Mouse (Mus musculus) C2C12 (cell line): Measurements from ENCODE around the gene Pawr. TPM values are rescaled to one million over a fixed set of nuclear protein-coding genes. Genes with fewer than 3 reads are reported as not detected.

Experiments
- H3K27me3 ChIP-seq: one replicate; pipeline ENCODE4 v1.6.1; 2011; ENCODE audit not compliant: control insufficient read depth, insufficient read depth, insufficient read length
- H3K36me3 ChIP-seq: one replicate; pipeline ENCODE4 v1.6.1; 2011; ENCODE audit not compliant: control insufficient read depth, insufficient read depth
- H3K4me3 ChIP-seq: one replicate; pipeline ENCODE4 v1.5.1; 2011; ENCODE audit warnings: mild to moderate bottlenecking, control low read depth; ENCODE audit not compliant: poor library complexity, insufficient read depth, severe bottlenecking
- H3K79me2 ChIP-seq: one replicate; pipeline ENCODE4 v1.6.1; 2011; ENCODE audit not compliant: control insufficient read depth, insufficient read depth
- H3K79me3 ChIP-seq: one replicate; pipeline ENCODE4 v1.6.1; 2011; ENCODE audit warnings: low read depth, control low read depth
- H3ac ChIP-seq: one replicate; pipeline ENCODE3; 2011; ENCODE audit warnings: low read depth; ENCODE audit not compliant: control insufficient read depth, insufficient read length
- CEBPB ChIP-seq: IDR thresholded peaks from one replicate; pipeline ENCODE4 v1.6.1; 2011; ENCODE audit warnings: low read depth, mild to moderate bottlenecking, control low read depth, moderate library complexity
- CTCF ChIP-seq: IDR thresholded peaks from one replicate; pipeline ENCODE4 v1.5.1; 2011; ENCODE audit not compliant: control insufficient read depth, insufficient read depth, insufficient read length
- FOSL1 ChIP-seq: IDR thresholded peaks from one replicate; pipeline ENCODE4 v1.8.0; 2011; ENCODE audit warnings: mild to moderate bottlenecking, low read length; ENCODE audit not compliant: poor library complexity, insufficient read depth, severe bottlenecking
- MAX ChIP-seq: IDR thresholded peaks from one replicate; pipeline ENCODE4 v1.6.1; 2011; ENCODE audit warnings: mild to moderate bottlenecking, control low read depth
- MYOD1 ChIP-seq: IDR thresholded peaks from one replicate; pipeline ENCODE4 v1.6.1; 2011; ENCODE audit warnings: low read depth; ENCODE audit not compliant: control insufficient read depth, insufficient read length
- MYOG ChIP-seq: IDR thresholded peaks from one replicate; pipeline ENCODE4 v1.6.1; 2011; ENCODE audit not compliant: control insufficient read depth, insufficient read length; ENCODE audit errors: extremely low read depth
- USF1 ChIP-seq: IDR thresholded peaks from one replicate; pipeline ENCODE4 v1.6.1; 2011; ENCODE audit warnings: low read depth, mild to moderate bottlenecking, control low read depth, moderate library complexity
- polyA plus RNA-seq: library from polyadenylated mRNA; unstranded; fragments of >200 nt; fragmentation: generic; extraction: Trizol; gene quantifications from one replicate; pipeline ENCODE4 v1.2.1, GENCODE M21; 2012; ENCODE audit warnings: missing spikeins

Pawr gene
- polyA plus RNA-seq, 1 experiment = 4.2 TPM

DNA sequence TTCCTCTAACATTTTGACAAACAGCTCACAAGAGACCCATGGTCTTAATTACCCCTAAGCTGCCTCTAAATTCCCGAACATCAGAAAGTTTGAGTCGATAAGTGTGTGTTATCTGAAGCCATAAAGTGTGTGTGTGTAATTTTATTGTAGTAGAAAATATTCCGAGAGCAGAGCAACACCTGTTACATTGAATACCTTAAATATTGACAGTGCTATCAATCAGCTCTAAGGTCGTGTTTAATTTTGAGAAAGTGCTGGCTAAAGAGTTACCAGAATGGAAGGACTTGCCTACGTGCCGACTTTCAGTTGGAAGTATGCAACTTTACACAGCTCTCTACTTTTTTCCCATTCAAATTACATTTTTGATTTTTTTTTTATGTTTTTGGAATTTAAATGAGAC is 76.5 kb downstream of the Pawr start:
- no peak overlapping the region for H3K4me3 ChIP-seq
- no peaks in the 10 kb centered on the region for H3K27me3 ChIP-seq
- TF ChIP-seq USF1 (no peak), CEBPB (no peak), CTCF (no peak), MYOG (no peak), FOSL1 (no peak), MAX (no peak), MYOD1 (no peak)
- H3K36me3 ChIP-seq = no peaks in the 10 kb centered on the region
- no peaks in the 10 kb centered on the region for H3K79me3 ChIP-seq
- H3K79me2 ChIP-seq = no peaks in the 10 kb centered on the region
- H3ac ChIP-seq = no peak overlapping the region

DNA sequence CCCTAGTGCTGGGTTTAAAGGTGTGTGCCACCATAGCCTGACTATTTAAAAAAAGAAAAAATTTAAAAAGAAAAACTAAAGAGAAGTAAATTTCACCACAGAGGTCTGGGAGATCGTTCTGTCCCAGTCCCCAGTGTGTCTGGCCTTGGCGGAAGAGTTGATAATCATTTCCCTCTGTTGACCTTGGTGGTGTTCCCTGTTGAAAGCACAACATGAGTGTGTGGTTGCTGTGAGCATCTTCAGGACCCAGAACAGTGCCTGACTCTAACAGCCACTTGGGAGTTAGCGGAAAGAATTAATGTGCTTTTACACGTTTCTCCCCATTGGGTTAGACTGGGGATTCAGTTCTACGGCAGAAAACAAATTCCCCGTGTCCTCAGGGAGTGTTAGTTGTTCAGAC is 77.1 kb downstream of the Pawr start:
- Histone ChIP-seq H3K79me3 (no peaks in the 10 kb centered on the region), H3K36me3 (no peaks in the 10 kb centered on the region), H3K27me3 (no peaks in the 10 kb centered on the region), H3ac (no peak overlapping the region), H3K79me2 (no peaks in the 10 kb centered on the region), H3K4me3 (no peak overlapping the region)
- no peak for TF ChIP-seq MAX
- TF ChIP-seq USF1 = no peak
- no peak for TF ChIP-seq MYOD1
- no peak for TF ChIP-seq CEBPB
- no peak for TF ChIP-seq CTCF
- no peak for TF ChIP-seq MYOG
- no peak for TF ChIP-seq FOSL1

GRCm38 (mm10) chr10:108409529-108409928 is 77.6 kb downstream of the Pawr start:
- no peaks in the 10 kb centered on the region for H3K79me2 ChIP-seq
- TF ChIP-seq CTCF (no peak), MAX (no peak), MYOD1 (no peak), MYOG (no peak), USF1 (no peak)
- no peaks in the 10 kb centered on the region for H3K27me3 ChIP-seq
- H3ac ChIP-seq = no peak overlapping the region
- H3K79me3 ChIP-seq = no peaks in the 10 kb centered on the region
- H3K4me3 ChIP-seq = no peak overlapping the region
- H3K36me3 ChIP-seq = no peaks in the 10 kb centered on the region

GRCm38 (mm10) chr10:108414936-108415635 is 83.2 kb downstream of the Pawr start:
- Histone ChIP-seq H3K27me3 (no peaks in the 10 kb centered on the region), H3K4me3 (no peak overlapping the region), H3K79me3 (no peaks in the 10 kb centered on the region), H3ac (no peak overlapping the region), H3K36me3 (no peaks in the 10 kb centered on the region), H3K79me2 (no peaks in the 10 kb centered on the region)
- TF ChIP-seq MYOD1 (no peak), MAX (no peak), USF1 (no peak), MYOG (no peak), CTCF (no peak), CEBPB (no peak), FOSL1 (no peak)

- TF ChIP-seq MYOD1 = no peak
- no peak for TF ChIP-seq FOSL1
- no peak for TF ChIP-seq USF1
- TF ChIP-seq CEBPB = no peak
- TF ChIP-seq MAX = no peak
- TF ChIP-seq CTCF = no peak
- TF ChIP-seq MYOG = no peak
- H3K79me2 ChIP-seq = no peaks in the 10 kb centered on the region
Observed at GRCm38 (mm10) chr10:108417448-108417847, 85.5 kb downstream of the Pawr start.

More at GRCm38 (mm10) chr10:108417448-108417847, 85.5 kb downstream of the Pawr start:
- Histone ChIP-seq H3K27me3 (no peaks in the 10 kb centered on the region), H3K79me3 (no peaks in the 10 kb centered on the region), H3K4me3 (no peak overlapping the region), H3ac (no peak overlapping the region), H3K36me3 (no peaks in the 10 kb centered on the region)
